Mouse (Mus musculus): ENCODE data around the gene Sv2c.

GRCm38 (mm10) chr13:95953636-95954035 is 178.7 kb downstream of the Sv2c start:
- no peak for TF ChIP-seq POLR2A (IDR thresholded peaks at IDR 0.05; ENCODE audit: low read depth, low read length)
- no peak for TF ChIP-seq CTCF (conservative IDR thresholded peaks at IDR 0.05; ENCODE audit: insufficient read depth, insufficient read length, low read depth, low read length)

Data from kidney, adult 2 months (tissue).